Mouse (Mus musculus): Measurements from ENCODE around the gene BC029722. TPM values are rescaled to one million over a fixed set of nuclear protein-coding genes. Genes with fewer than 3 reads are reported as not detected.
A peak's percentile ranks its signal among the peaks of the same experiment; 100 is the strongest.

The BC029722 gene
- polyA plus RNA-seq, 1 experiment from 2014 or later = 6.0 TPM

DNA sequence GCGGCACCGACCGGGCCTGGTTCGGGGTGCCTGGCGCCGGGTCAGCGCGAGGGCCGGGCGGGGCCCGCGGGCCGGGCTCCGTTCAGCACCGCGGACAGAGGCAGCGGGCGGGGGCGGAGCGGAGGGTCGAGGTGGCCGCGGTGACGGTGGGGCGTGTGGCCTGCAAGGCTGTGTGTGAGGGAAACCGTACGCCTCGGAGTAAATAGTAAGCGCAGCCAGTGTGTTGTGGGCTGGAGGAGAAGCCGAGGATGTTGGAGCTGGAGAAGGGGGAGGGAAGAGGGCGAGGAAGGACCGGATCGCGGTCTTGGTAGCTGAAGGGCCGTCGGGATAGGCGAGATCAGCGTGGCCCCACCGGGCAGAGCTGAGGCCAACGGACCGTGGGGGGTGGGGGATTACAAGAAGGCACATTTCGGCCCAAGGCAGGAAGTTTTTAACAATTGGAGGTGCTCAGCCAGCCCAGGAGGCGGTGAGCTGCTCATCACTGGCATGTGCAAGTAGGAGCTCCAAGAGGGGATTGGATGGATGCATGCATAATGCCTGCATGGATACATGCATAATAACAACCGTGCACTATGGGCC lies 43.5 kb downstream of the BC029722 start:
- Histone ChIP-seq H3K4me3 (peak overlapping the region; percentile 56), H3K27me3 (replicated peaks) (peaks cover 84% of the 10 kb centered on the region), H3K27ac (no peak overlapping the region), H3K4me2 (peak overlapping the region; percentile 64), H3K4me1 (peaks cover 9% of the 10 kb centered on the region; the same call in 1 of the 2 replicates), H3K36me3 (no peaks in the 10 kb centered on the region), H3K9me3 (replicated peaks) (no peaks in the 10 kb centered on the region), H3K9ac (no peak overlapping the region)
- WGBS (ENCODE audit: insufficient replicate concordance) = 1% methylated on average over 44 of the region's 44 CpGs
- peak; percentile 32; the same call in 1 of the 2 replicates for ATAC-seq

GRCm38 (mm10) chr2:155774927-155775684 lies 44.1 kb downstream of the BC029722 start, which contains the start of gene Mmp24:
Mmp24 (plus strand) TSS chr2:155775342.
- no peak for ATAC-seq
- Histone ChIP-seq H3K9ac (no peak within 1 kb of the TSS), H3K9me3 (replicated peaks) (no peaks in the 10 kb centered on the region), H3K4me1 (peaks cover 9% of the 10 kb centered on the region; the same call in 1 of the 2 replicates), H3K27me3 (replicated peaks) (peaks cover 86% of the 10 kb centered on the region), H3K36me3 (no peaks in the 10 kb centered on the region), H3K4me3 (peak within 1 kb of the TSS; percentile 56), H3K4me2 (peak within 1 kb of the TSS; percentile 64), H3K27ac (no peak within 1 kb of the TSS)
- 2% methylated on average over 90 of the region's 100 CpGs for WGBS (ENCODE audit: insufficient replicate concordance)

- peak overlapping the region; percentile 56; the same call in 1 of the 2 replicates for H3K4me3 ChIP-seq
- H3K27ac ChIP-seq = no peak overlapping the region
- peak overlapping the region; percentile 58 for H3K4me2 ChIP-seq
- H3K36me3 ChIP-seq = no peaks in the 10 kb centered on the region
- peaks cover 86% of the 10 kb centered on the region for H3K27me3 ChIP-seq (replicated peaks)
- H3K9me3 ChIP-seq (replicated peaks) = no peaks in the 10 kb centered on the region
- peaks cover 9% of the 10 kb centered on the region; the same call in 1 of the 2 replicates for H3K4me1 ChIP-seq
- no peak overlapping the region for H3K9ac ChIP-seq
- ATAC-seq = no peak
- 46% methylated on average over 11 of the region's 11 CpGs for WGBS (ENCODE audit: insufficient replicate concordance)
These were observed 44.8 kb downstream of the BC029722 start for GRCm38 (mm10) chr2:155774261-155774926.

GRCm38 (mm10) chr2:155773664-155774063 lies 45.6 kb downstream of the BC029722 start:
- H3K4me1 ChIP-seq = peaks cover 9% of the 10 kb centered on the region; the same call in 1 of the 2 replicates
- H3K27me3 ChIP-seq (replicated peaks) = peaks cover 88% of the 10 kb centered on the region
- no peak overlapping the region for H3K27ac ChIP-seq
- no peaks in the 10 kb centered on the region for H3K9me3 ChIP-seq (replicated peaks)
- WGBS (ENCODE audit: insufficient replicate concordance) = 48% methylated on average over 4 of the region's 4 CpGs
- ATAC-seq = no peak
- no peak overlapping the region for H3K4me2 ChIP-seq
- no peaks in the 10 kb centered on the region for H3K36me3 ChIP-seq
- no peak overlapping the region for H3K4me3 ChIP-seq
- H3K9ac ChIP-seq = no peak overlapping the region

Other genes starting within 250 kb of the BC029722 start
- gene Gss, start 226.6 kb downstream of the BC029722 start, polyA plus RNA-seq (2016; fragmentation: Nextera tagmentation; extraction: Ambion mirVana) = 64.0 and 64.1 TPM in 2 replicates
- 6.0 TPM in 2 replicates for gene Myh7b, start 208.2 kb downstream of the BC029722 start, polyA plus RNA-seq (2016; fragmentation: Nextera tagmentation; extraction: Ambion mirVana)
- gene Trpc4ap, start 127.0 kb downstream of the BC029722 start, polyA plus RNA-seq (2016; fragmentation: Nextera tagmentation; extraction: Ambion mirVana) = 78.5 and 80.9 TPM in 2 replicates
- gene Edem2, start 90.0 kb downstream of the BC029722 start, polyA plus RNA-seq (2016; fragmentation: Nextera tagmentation; extraction: Ambion mirVana) = 24.6 and 25.1 TPM in 2 replicates
- not detected in 2 replicates for gene Gm17581, start 83.6 kb downstream of the BC029722 start, polyA plus RNA-seq (2016; fragmentation: Nextera tagmentation; extraction: Ambion mirVana)
- 1.2 and 1.5 TPM in 2 replicates for gene Procr, start 68.3 kb downstream of the BC029722 start, polyA plus RNA-seq (2016; fragmentation: Nextera tagmentation; extraction: Ambion mirVana)
- 0.04 TPM in 1 of 2 replicates, not detected in the other for gene Mmp24, start 44.1 kb downstream of the BC029722 start, polyA plus RNA-seq (2016; fragmentation: Nextera tagmentation; extraction: Ambion mirVana)
- gene Eif6, start 7.5 kb upstream of the BC029722 start, polyA plus RNA-seq (2016; fragmentation: Nextera tagmentation; extraction: Ambion mirVana) = 186 and 198 TPM in 2 replicates
- 0.04 and 0.07 TPM in 2 replicates for gene Fam83c, start 15.4 kb upstream of the BC029722 start, polyA plus RNA-seq (2016; fragmentation: Nextera tagmentation; extraction: Ambion mirVana)
- gene Uqcc1, start 110.9 kb upstream of the BC029722 start, polyA plus RNA-seq (2016; fragmentation: Nextera tagmentation; extraction: Ambion mirVana) = 51.0 and 56.6 TPM in 2 replicates
- gene Gm15557, start 121.3 kb upstream of the BC029722 start, polyA plus RNA-seq (2016; fragmentation: Nextera tagmentation; extraction: Ambion mirVana) = not detected in 2 replicates
- 0.07 and 0.23 TPM in 2 replicates for gene Gdf5, start 125.9 kb upstream of the BC029722 start, polyA plus RNA-seq (2016; fragmentation: Nextera tagmentation; extraction: Ambion mirVana)
- gene Cep250, start 137.0 kb upstream of the BC029722 start, polyA plus RNA-seq (2016; fragmentation: Nextera tagmentation; extraction: Ambion mirVana) = 20.7 and 21.4 TPM in 2 replicates
- 1.3 and 1.6 TPM in 2 replicates for gene 6430550D23Rik, start 188.6 kb upstream of the BC029722 start, polyA plus RNA-seq (2016; fragmentation: Nextera tagmentation; extraction: Ambion mirVana)
- 100 and 104 TPM in 2 replicates for gene Ergic3, start 188.6 kb upstream of the BC029722 start, polyA plus RNA-seq (2016; fragmentation: Nextera tagmentation; extraction: Ambion mirVana)
- gene Fer1l4, start 233.5 kb upstream of the BC029722 start, polyA plus RNA-seq (2016; fragmentation: Nextera tagmentation; extraction: Ambion mirVana) = not detected in 2 replicates
- gene Spag4, start 245.7 kb upstream of the BC029722 start, polyA plus RNA-seq (2016; fragmentation: Nextera tagmentation; extraction: Ambion mirVana) = 2.2 and 2.6 TPM in 2 replicates

Data from liver, embryonic 12.5 days (tissue).